Mouse (Mus musculus) liver, embryonic 13.5 days (tissue): Measurements from ENCODE around the gene Iffo2. TPM values are rescaled to one million over a fixed set of nuclear protein-coding genes. Genes with fewer than 3 reads are reported as not detected.
"Not testable (repeated sequence)": the region's sequence is repeated elsewhere in the genome, so short reads cannot be mapped to it uniquely, and the experiment has no call there.

ENCODE experiments used
- ATAC-seq: fragments of 200-750 bp; cut with Nextera tagmentation; 2 replicates; pipeline ENCODE4 v1.8.0; 2017; ENCODE audit warnings: low read depth, mild to moderate bottlenecking, moderate number of reproducible peaks, moderate library complexity
- DNase-seq: peaks from one replicate; pipeline ENCODE4 v3.0.0; 2022
- H3K27ac ChIP-seq: fragments of 300-500 bp; sonication (generic); 2 replicates; pipeline ENCODE4 v1.5.1; 2015; ENCODE audit warnings: moderate library complexity, mild to moderate bottlenecking, inconsistent platforms
- H3K27me3 ChIP-seq: fragments of 300-500 bp; sonication (generic); 2 replicates; pipeline ENCODE4 v1.6.1; 2015; ENCODE audit warnings: mild to moderate bottlenecking, inconsistent platforms
- H3K36me3 ChIP-seq: fragments of 300-500 bp; sonication (generic); 2 replicates; pipeline ENCODE4 v1.6.1; 2015; ENCODE audit warnings: mild to moderate bottlenecking, inconsistent platforms
- H3K4me1 ChIP-seq: fragments of 300-500 bp; sonication (generic); replicated peaks from 2 replicates; pipeline ENCODE4 v1.6.1; 2015; ENCODE audit warnings: inconsistent platforms
- H3K4me2 ChIP-seq: fragments of 300-500 bp; sonication (generic); 2 replicates; pipeline ENCODE4 v1.6.1; 2015; ENCODE audit warnings: inconsistent platforms, mild to moderate bottlenecking, moderate library complexity
- H3K4me3 ChIP-seq: fragments of 300-500 bp; sonication (generic); replicated peaks from 2 replicates; pipeline ENCODE4 v1.5.1; 2015; ENCODE audit warnings: mild to moderate bottlenecking, inconsistent platforms
- H3K9ac ChIP-seq: fragments of 300-500 bp; sonication (generic); 2 replicates; pipeline ENCODE4 v1.6.1; 2015; ENCODE audit warnings: mild to moderate bottlenecking, inconsistent platforms
- H3K9me3 ChIP-seq: fragments of 300-500 bp; sonication (generic); replicated peaks from 2 replicates; pipeline ENCODE4 v1.6.1; 2016; ENCODE audit warnings: inconsistent platforms
- WGBS: fragments of 180-500 bp; shearing (Covaris S2); methylation state at CpG from one replicate; pipeline ENCODE4 v1.1.7; 2015; ENCODE audit not compliant: insufficient replicate concordance; 5-methylcytosine and 5-hydroxymethylcytosine counted together
- polyA plus RNA-seq: library from polyadenylated mRNA; unstranded; fragments of >200 nt; fragmentation: Nextera tagmentation; extraction: Ambion mirVana; gene quantifications from 2 replicates; pipeline ENCODE4 v1.2.1, GENCODE M21; 2015

Gene Iffo2
- 1.0 and 1.1 TPM in 2 replicates for polyA plus RNA-seq

- not testable (repeated sequence) for H3K9ac ChIP-seq, H3K27me3 ChIP-seq, H3K4me3 ChIP-seq, DNase-seq, ATAC-seq, H3K4me2 ChIP-seq, H3K4me1 ChIP-seq, H3K9me3 ChIP-seq, H3K36me3 ChIP-seq, H3K27ac ChIP-seq
- 62% methylated on average over 5 of the region's 5 CpGs for WGBS
These were observed at the start of gene Iffo2 for GRCm38 (mm10) chr4:139530248-139530647. Gene Iffo2 (plus strand): TSS chr4:139530548.

- H3K27ac ChIP-seq: no peak overlapping the region
- H3K4me1 ChIP-seq: no peaks in the 10 kb centered on the region
- no peaks in the 10 kb centered on the region for H3K27me3 ChIP-seq
- no peak overlapping the region for H3K9ac ChIP-seq
- H3K4me2 ChIP-seq: no peak overlapping the region
- no peak overlapping the region for H3K4me3 ChIP-seq
- DNase-seq: no peak
- H3K9me3 ChIP-seq: no peaks in the 10 kb centered on the region
- 61% methylated on average over 1 of the region's 1 CpGs for WGBS
- H3K36me3 ChIP-seq: peaks cover 100% of the 10 kb centered on the region
- no peak for ATAC-seq
These were observed 48.9 kb upstream of the Iffo2 start for GRCm38 (mm10) chr4:139481400-139481799.

GRCm38 (mm10) chr4:139483461-139484105 lies 46.8 kb upstream of the Iffo2 start:
- Histone ChIP-seq H3K4me3 (no peak overlapping the region), H3K4me2 (no peak overlapping the region), H3K9ac (no peak overlapping the region), H3K9me3 (no peaks in the 10 kb centered on the region), H3K27ac (no peak overlapping the region), H3K4me1 (no peaks in the 10 kb centered on the region), H3K36me3 (peaks cover 100% of the 10 kb centered on the region), H3K27me3 (no peaks in the 10 kb centered on the region)
- 88% methylated on average over 8 of the region's 8 CpGs for WGBS
- ATAC-seq: no peak
- no peak for DNase-seq

GRCm38 (mm10) chr4:139484496-139484895 lies 45.9 kb upstream of the Iffo2 start:
- H3K9me3 ChIP-seq: no peaks in the 10 kb centered on the region
- DNase-seq: no peak
- H3K4me1 ChIP-seq: no peaks in the 10 kb centered on the region

GRCm38 (mm10) chr4:139487085-139487484 lies 43.3 kb upstream of the Iffo2 start:
- DNase-seq (no peak), ATAC-seq (no peak)
- Histone ChIP-seq H3K4me1 (no peaks in the 10 kb centered on the region), H3K36me3 (peaks cover 96% of the 10 kb centered on the region), H3K27ac (no peak overlapping the region), H3K4me2 (no peak overlapping the region), H3K27me3 (no peaks in the 10 kb centered on the region), H3K4me3 (no peak overlapping the region), H3K9ac (no peak overlapping the region), H3K9me3 (no peaks in the 10 kb centered on the region)
- 84% methylated on average over 10 of the region's 10 CpGs for WGBS

More at GRCm38 (mm10) chr4:139484496-139484895, 45.9 kb upstream of the Iffo2 start:
- Histone ChIP-seq H3K27me3 (no peaks in the 10 kb centered on the region), H3K27ac (no peak overlapping the region), H3K4me2 (no peak overlapping the region), H3K4me3 (no peak overlapping the region), H3K9ac (no peak overlapping the region), H3K36me3 (peaks cover 100% of the 10 kb centered on the region)
- WGBS: 85% methylated on average over 5 of the region's 7 CpGs
- ATAC-seq: no peak

- Histone ChIP-seq H3K4me1 (0 out of 2 replicates have a peak, but pooled peaks cover 2% of the 10 kb centered on the region), H3K27me3 (no peaks in the 10 kb centered on the region), H3K27ac (no peak overlapping the region), H3K4me3 (no peak overlapping the region), H3K9me3 (no peaks in the 10 kb centered on the region), H3K4me2 (no peak overlapping the region), H3K9ac (no peak overlapping the region), H3K36me3 (peaks cover 84% of the 10 kb centered on the region)
- ATAC-seq (no peak), DNase-seq (no peak)
- WGBS: 88% methylated on average over 5 of the region's 5 CpGs
These were observed 42.0 kb upstream of the Iffo2 start for GRCm38 (mm10) chr4:139488325-139488724.

GRCm38 (mm10) chr4:139489946-139490345 lies 40.4 kb upstream of the Iffo2 start:
- DNase-seq (no peak), ATAC-seq (no peak)
- Histone ChIP-seq H3K36me3 (peaks cover 68% of the 10 kb centered on the region), H3K27ac (no peak overlapping the region), H3K9ac (no peak overlapping the region), H3K4me3 (no peak overlapping the region), H3K27me3 (no peaks in the 10 kb centered on the region), H3K4me2 (no peak overlapping the region), H3K9me3 (no peaks in the 10 kb centered on the region), H3K4me1 (0 out of 2 replicates have a peak, but pooled peaks cover 3% of the 10 kb centered on the region)
- 77% methylated on average over 1 of the region's 1 CpGs for WGBS

GRCm38 (mm10) chr4:139490413-139491055 lies 39.8 kb upstream of the Iffo2 start:
- no peak overlapping the region for H3K9ac ChIP-seq
- H3K4me3 ChIP-seq: no peak overlapping the region
- no peak overlapping the region for H3K27ac ChIP-seq
- WGBS: 83% methylated on average over 11 of the region's 11 CpGs
- no peaks in the 10 kb centered on the region for H3K27me3 ChIP-seq
- 0 out of 2 replicates have a peak, but pooled peaks cover 3% of the 10 kb centered on the region for H3K4me1 ChIP-seq
- DNase-seq (no peak), ATAC-seq (no peak)
- H3K36me3 ChIP-seq: peaks cover 62% of the 10 kb centered on the region
- no peak overlapping the region for H3K4me2 ChIP-seq
- H3K9me3 ChIP-seq: no peaks in the 10 kb centered on the region

- Histone ChIP-seq H3K4me2 (no peak overlapping the region), H3K9me3 (no peaks in the 10 kb centered on the region), H3K4me3 (no peak overlapping the region), H3K27ac (no peak overlapping the region), H3K36me3 (peaks cover 50% of the 10 kb centered on the region), H3K4me1 (0 out of 2 replicates have a peak, but pooled peaks cover 3% of the 10 kb centered on the region), H3K27me3 (no peaks in the 10 kb centered on the region), H3K9ac (no peak overlapping the region)
- no peak for ATAC-seq
- 83% methylated on average over 5 of the region's 5 CpGs for WGBS
- DNase-seq: no peak
These were observed 38.7 kb upstream of the Iffo2 start for GRCm38 (mm10) chr4:139491541-139492170.

GRCm38 (mm10) chr4:139492258-139492833 lies 38.0 kb upstream of the Iffo2 start:
- 0 out of 2 replicates have a peak, but pooled peaks cover 3% of the 10 kb centered on the region for H3K4me1 ChIP-seq
- H3K36me3 ChIP-seq: peaks cover 44% of the 10 kb centered on the region
- H3K27ac ChIP-seq: no peak overlapping the region
- no peak overlapping the region for H3K9ac ChIP-seq
- no peak overlapping the region for H3K4me3 ChIP-seq
- H3K27me3 ChIP-seq: no peaks in the 10 kb centered on the region
- peak; percentile 46 for ATAC-seq
- WGBS: 24% methylated on average over 3 of the region's 3 CpGs
- H3K9me3 ChIP-seq: no peaks in the 10 kb centered on the region
- no peak overlapping the region for H3K4me2 ChIP-seq
- DNase-seq: no peak
